Mouse (Mus musculus): ENCODE data around the gene Fcgr3.

- no peak for TF ChIP-seq CTCF (IDR thresholded peaks at IDR 0.05; ENCODE audit: extremely low read depth, insufficient read depth, insufficient read length, insufficient replicate concordance)
- TF ChIP-seq POLR2A (IDR thresholded peaks at IDR 0.05; ENCODE audit: low read depth, low read length), result no peak
Observed at GRCm38 (mm10) chr1:171101733-171102546, 37.2 kb upstream of the Fcgr3 start.
